Mouse (Mus musculus): ENCODE data around the gene Galnt16. TPM values are rescaled to one million over a fixed set of nuclear protein-coding genes. Genes with fewer than 3 reads are reported as not detected.

Gene Galnt16
- polyA plus RNA-seq, 1 experiment from 2014 or later: 25.4 TPM

GRCm38 (mm10) chr12:80531585-80531984 is 13.5 kb downstream of the Galnt16 start:
- no peak overlapping the region for H3K27ac ChIP-seq (replicated peaks)
- no peak overlapping the region for H3K9ac ChIP-seq
- 80% methylated on average over 10 of the region's 10 CpGs for WGBS
- no peak overlapping the region for H3K4me2 ChIP-seq (replicated peaks)
- peaks cover 17% of the 10 kb centered on the region; the same call in 1 of the 2 replicates for H3K4me1 ChIP-seq
- no peaks in the 10 kb centered on the region for H3K9me3 ChIP-seq (replicated peaks)
- no peaks in the 10 kb centered on the region for H3K36me3 ChIP-seq
- H3K27me3 ChIP-seq: no peaks in the 10 kb centered on the region
- ATAC-seq (ENCODE audit: insufficient number of reproducible peaks, low FRiP score, low TSS enrichment, low read depth): no peak
- no peak overlapping the region for H3K4me3 ChIP-seq (replicated peaks)

GRCm38 (mm10) chr12:80533876-80534275 is 15.8 kb downstream of the Galnt16 start:
- ATAC-seq (ENCODE audit: insufficient number of reproducible peaks, low FRiP score, low TSS enrichment, low read depth): no peak
- Histone ChIP-seq H3K36me3 (no peaks in the 10 kb centered on the region), H3K27ac (replicated peaks) (no peak overlapping the region), H3K9ac (no peak overlapping the region), H3K27me3 (no peaks in the 10 kb centered on the region), H3K9me3 (replicated peaks) (no peaks in the 10 kb centered on the region), H3K4me3 (replicated peaks) (no peak overlapping the region), H3K4me1 (0 out of 2 replicates have a peak, but pooled peaks cover 7% of the 10 kb centered on the region), H3K4me2 (replicated peaks) (no peak overlapping the region)
- 36% methylated on average over 2 of the region's 2 CpGs for WGBS

- Histone ChIP-seq H3K27me3 (no peaks in the 10 kb centered on the region), H3K36me3 (no peaks in the 10 kb centered on the region), H3K4me2 (replicated peaks) (no peak overlapping the region), H3K9me3 (replicated peaks) (no peaks in the 10 kb centered on the region), H3K9ac (no peak overlapping the region), H3K4me1 (0 out of 2 replicates have a peak, but pooled peaks cover 4% of the 10 kb centered on the region), H3K27ac (replicated peaks) (no peak overlapping the region), H3K4me3 (replicated peaks) (no peak overlapping the region)
- no peak for ATAC-seq (ENCODE audit: insufficient number of reproducible peaks, low FRiP score, low TSS enrichment, low read depth)
- 70% methylated on average over 2 of the region's 2 CpGs for WGBS
These were observed 19.2 kb downstream of the Galnt16 start for GRCm38 (mm10) chr12:80537313-80537712.

GRCm38 (mm10) chr12:80538311-80538710 is 20.2 kb downstream of the Galnt16 start:
- WGBS: 65% methylated on average over 6 of the region's 6 CpGs
- no peak overlapping the region for H3K4me3 ChIP-seq (replicated peaks)

GRCm38 (mm10) chr12:80545310-80545709 is 27.2 kb downstream of the Galnt16 start:
- ATAC-seq (ENCODE audit: insufficient number of reproducible peaks, low FRiP score, low TSS enrichment, low read depth): no peak
- Histone ChIP-seq H3K9me3 (replicated peaks) (no peaks in the 10 kb centered on the region), H3K27me3 (no peaks in the 10 kb centered on the region), H3K4me1 (0 out of 2 replicates have a peak, but pooled peaks cover 3% of the 10 kb centered on the region), H3K4me2 (replicated peaks) (no peak overlapping the region), H3K4me3 (replicated peaks) (no peak overlapping the region), H3K27ac (replicated peaks) (no peak overlapping the region), H3K9ac (no peak overlapping the region), H3K36me3 (no peaks in the 10 kb centered on the region)
- 22% methylated on average over 4 of the region's 4 CpGs for WGBS

More at GRCm38 (mm10) chr12:80538311-80538710, 20.2 kb downstream of the Galnt16 start:
- Histone ChIP-seq H3K27me3 (no peaks in the 10 kb centered on the region), H3K36me3 (no peaks in the 10 kb centered on the region), H3K9me3 (replicated peaks) (no peaks in the 10 kb centered on the region), H3K27ac (replicated peaks) (no peak overlapping the region), H3K4me1 (0 out of 2 replicates have a peak, but pooled peaks cover 4% of the 10 kb centered on the region), H3K4me2 (replicated peaks) (no peak overlapping the region), H3K9ac (no peak overlapping the region)
- no peak for ATAC-seq (ENCODE audit: insufficient number of reproducible peaks, low FRiP score, low TSS enrichment, low read depth)

- H3K9ac ChIP-seq: no peak overlapping the region
- H3K27ac ChIP-seq (replicated peaks): no peak overlapping the region
- H3K9me3 ChIP-seq (replicated peaks): no peaks in the 10 kb centered on the region
- no peak overlapping the region for H3K4me3 ChIP-seq (replicated peaks)
- H3K4me2 ChIP-seq (replicated peaks): no peak overlapping the region
- H3K4me1 ChIP-seq: 0 out of 2 replicates have a peak, but pooled peaks cover 3% of the 10 kb centered on the region
- no peaks in the 10 kb centered on the region for H3K36me3 ChIP-seq
- WGBS: 66% methylated on average over 11 of the region's 11 CpGs
- no peak for ATAC-seq (ENCODE audit: insufficient number of reproducible peaks, low FRiP score, low TSS enrichment, low read depth)
- no peaks in the 10 kb centered on the region for H3K27me3 ChIP-seq
These were observed 31.6 kb downstream of the Galnt16 start for GRCm38 (mm10) chr12:80549646-80550045.

- ATAC-seq (ENCODE audit: insufficient number of reproducible peaks, low FRiP score, low TSS enrichment, low read depth): no peak
- Histone ChIP-seq H3K4me2 (replicated peaks) (no peak overlapping the region), H3K4me3 (replicated peaks) (no peak overlapping the region), H3K36me3 (no peaks in the 10 kb centered on the region), H3K9ac (no peak overlapping the region), H3K4me1 (no peaks in the 10 kb centered on the region), H3K9me3 (replicated peaks) (no peaks in the 10 kb centered on the region), H3K27me3 (no peaks in the 10 kb centered on the region), H3K27ac (replicated peaks) (no peak overlapping the region)
- WGBS: 15% methylated on average over 1 of the region's 3 CpGs
These were observed 35.1 kb downstream of the Galnt16 start for GRCm38 (mm10) chr12:80553157-80553556.

GRCm38 (mm10) chr12:80554312-80554711 is 36.2 kb downstream of the Galnt16 start:
- no peaks in the 10 kb centered on the region for H3K4me1 ChIP-seq
- no peak overlapping the region for H3K4me2 ChIP-seq (replicated peaks)
- no peak overlapping the region for H3K27ac ChIP-seq (replicated peaks)
- H3K36me3 ChIP-seq: no peaks in the 10 kb centered on the region
- ATAC-seq (ENCODE audit: insufficient number of reproducible peaks, low FRiP score, low TSS enrichment, low read depth): no peak
- H3K9ac ChIP-seq: no peak overlapping the region
- no peaks in the 10 kb centered on the region for H3K9me3 ChIP-seq (replicated peaks)
- H3K4me3 ChIP-seq (replicated peaks): no peak overlapping the region
- H3K27me3 ChIP-seq: no peaks in the 10 kb centered on the region
- 90% methylated on average over 6 of the region's 6 CpGs for WGBS

- no peaks in the 10 kb centered on the region for H3K9me3 ChIP-seq (replicated peaks)
- no peak for ATAC-seq (ENCODE audit: insufficient number of reproducible peaks, low FRiP score, low TSS enrichment, low read depth)
- H3K4me3 ChIP-seq (replicated peaks): no peak overlapping the region
- H3K4me2 ChIP-seq (replicated peaks): no peak overlapping the region
- no peaks in the 10 kb centered on the region for H3K27me3 ChIP-seq
- no peak overlapping the region for H3K9ac ChIP-seq
- H3K36me3 ChIP-seq: no peaks in the 10 kb centered on the region
- WGBS: 18% methylated on average over 2 of the region's 2 CpGs
- peaks cover 6% of the 10 kb centered on the region; the same call in 1 of the 2 replicates for H3K4me1 ChIP-seq
- no peak overlapping the region for H3K27ac ChIP-seq (replicated peaks)
These were observed 43.8 kb downstream of the Galnt16 start for GRCm38 (mm10) chr12:80561904-80562303.

GRCm38 (mm10) chr12:80562793-80563192 is 44.7 kb downstream of the Galnt16 start:
- Histone ChIP-seq H3K4me2 (replicated peaks) (no peak overlapping the region), H3K9ac (no peak overlapping the region), H3K4me1 (peaks cover 14% of the 10 kb centered on the region), H3K36me3 (no peaks in the 10 kb centered on the region), H3K4me3 (replicated peaks) (no peak overlapping the region), H3K27ac (replicated peaks) (no peak overlapping the region), H3K9me3 (replicated peaks) (no peaks in the 10 kb centered on the region), H3K27me3 (no peaks in the 10 kb centered on the region)
- WGBS: 60% methylated on average over 5 of the region's 5 CpGs
- no peak for ATAC-seq (ENCODE audit: insufficient number of reproducible peaks, low FRiP score, low TSS enrichment, low read depth)

GRCm38 (mm10) chr12:80564990-80565389 is 46.9 kb downstream of the Galnt16 start:
- no peak for ATAC-seq (ENCODE audit: insufficient number of reproducible peaks, low FRiP score, low TSS enrichment, low read depth)
- H3K4me3 ChIP-seq (replicated peaks): no peak overlapping the region
- H3K9me3 ChIP-seq (replicated peaks): no peaks in the 10 kb centered on the region
- H3K4me2 ChIP-seq (replicated peaks): no peak overlapping the region
- no peaks in the 10 kb centered on the region for H3K36me3 ChIP-seq
- no peaks in the 10 kb centered on the region for H3K27me3 ChIP-seq
- 72% methylated on average over 6 of the region's 6 CpGs for WGBS
- H3K4me1 ChIP-seq: peaks cover 14% of the 10 kb centered on the region
- no peak overlapping the region for H3K27ac ChIP-seq (replicated peaks)
- no peak overlapping the region for H3K9ac ChIP-seq

- ATAC-seq (ENCODE audit: insufficient number of reproducible peaks, low FRiP score, low TSS enrichment, low read depth): no peak
- H3K27ac ChIP-seq (replicated peaks): no peak overlapping the region
- no peak overlapping the region for H3K4me3 ChIP-seq (replicated peaks)
- H3K27me3 ChIP-seq: no peaks in the 10 kb centered on the region
- WGBS: 60% methylated on average over 2 of the region's 2 CpGs
- H3K4me2 ChIP-seq (replicated peaks): no peak overlapping the region
- no peak overlapping the region for H3K9ac ChIP-seq
- H3K9me3 ChIP-seq (replicated peaks): no peaks in the 10 kb centered on the region
- no peaks in the 10 kb centered on the region for H3K36me3 ChIP-seq
- H3K4me1 ChIP-seq: peaks cover 14% of the 10 kb centered on the region
These were observed 47.7 kb downstream of the Galnt16 start for GRCm38 (mm10) chr12:80565793-80566192.

Measured in embryonic facial prominence, embryonic 15.5 days (tissue).